Mouse (Mus musculus) midbrain, embryonic 14.5 days (tissue): ENCODE results near the gene Slc38a9. TPM values are rescaled to one million over a fixed set of nuclear protein-coding genes. Genes with fewer than 3 reads are reported as not detected.

Source experiments
- ATAC-seq: fragments of 200-750 bp; cut with Nextera tagmentation; 2 replicates; pipeline ENCODE4 v1.8.0; 2017; ENCODE audit warnings: moderate number of reproducible peaks, moderate library complexity; ENCODE audit not compliant: low FRiP score, low TSS enrichment
- DNase-seq: peaks from one replicate; pipeline ENCODE4 v3.0.0-alpha.2; 2015
- H3K27ac ChIP-seq: fragments of 300-500 bp; sonication (generic); replicated peaks from 2 replicates; pipeline ENCODE4 v1.5.1; 2014; ENCODE audit warnings: mild to moderate bottlenecking, low read depth, low read length, moderate library complexity
- H3K27me3 ChIP-seq: fragments of 300-500 bp; sonication (generic); 2 replicates; pipeline ENCODE4 v1.6.1; 2014; ENCODE audit warnings: low read length, control low read depth, mixed read lengths; ENCODE audit not compliant: control insufficient read depth, insufficient read depth
- H3K36me3 ChIP-seq: fragments of 300-500 bp; sonication (generic); 2 replicates; pipeline ENCODE4 v1.6.1; 2014; ENCODE audit warnings: low read length, control low read depth; ENCODE audit not compliant: control insufficient read depth, insufficient read depth
- H3K4me1 ChIP-seq: fragments of 300-500 bp; sonication (generic); 2 replicates; pipeline ENCODE4 v1.6.1; 2014; ENCODE audit warnings: mild to moderate bottlenecking, antibody characterized with exemption, low read length, control low read depth; ENCODE audit not compliant: control insufficient read depth, insufficient read depth
- H3K4me2 ChIP-seq: fragments of 300-500 bp; sonication (generic); 2 replicates; pipeline ENCODE4 v1.6.1; 2014; ENCODE audit warnings: mild to moderate bottlenecking, low read length, moderate library complexity
- H3K4me3 ChIP-seq: fragments of 300-500 bp; sonication (generic); replicated peaks from 2 replicates; pipeline ENCODE4 v1.5.1; 2014; ENCODE audit warnings: low read depth, low read length
- H3K9ac ChIP-seq: fragments of 300-500 bp; sonication (generic); replicated peaks from 2 replicates; pipeline ENCODE4 v1.6.1; 2014; ENCODE audit warnings: mild to moderate bottlenecking, low read length, moderate library complexity
- H3K9me3 ChIP-seq: fragments of 300-500 bp; sonication (generic); 2 replicates; pipeline ENCODE4 v1.6.1; 2016; ENCODE audit warnings: low read length, control low read depth, mixed read lengths; ENCODE audit not compliant: control insufficient read depth
- WGBS: fragments of 180-500 bp; shearing (Covaris S2); extraction: QIAGEN DNeasy Blood & Tissue Kit; methylation state at CpG from one replicate; pipeline ENCODE4 v1.1.7; 2014; 5-methylcytosine and 5-hydroxymethylcytosine counted together
- polyA plus RNA-seq: library from polyadenylated mRNA; unstranded; fragments of >200 nt; fragmentation: Nextera tagmentation; extraction: Ambion mirVana; gene quantifications from 2 replicates; pipeline ENCODE4 v1.2.1, GENCODE M21; 2014

Slc38a9 gene
- polyA plus RNA-seq, 1 experiment from 2014 or later, result 24.4 TPM

DNA sequence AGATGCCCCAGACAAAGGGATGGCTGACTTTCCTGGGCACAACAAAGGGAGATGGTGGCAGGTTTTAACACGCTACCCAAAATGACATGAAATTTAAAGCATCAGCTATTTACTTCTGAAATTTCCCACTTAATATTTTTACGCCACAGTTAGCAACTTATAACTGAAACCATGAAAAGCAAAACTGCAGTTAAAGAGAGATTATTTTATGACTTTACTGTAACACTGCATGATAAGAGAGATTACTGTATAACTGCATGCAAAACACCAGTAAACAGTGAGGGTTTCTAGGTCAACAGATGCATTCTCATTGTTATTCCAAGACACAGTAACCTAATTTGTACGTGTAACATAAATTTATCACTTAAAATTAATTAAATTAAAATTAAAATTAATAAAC lies 15.6 kb upstream of the Slc38a9 start:
- ATAC-seq (no peak), DNase-seq (no peak)
- no peak overlapping the region for H3K4me3 ChIP-seq
- H3K4me1 ChIP-seq, result no peaks in the 10 kb centered on the region
- no peaks in the 10 kb centered on the region for H3K36me3 ChIP-seq
- 85% methylated on average over 3 of the region's 3 CpGs for WGBS
- H3K9me3 ChIP-seq, result no peaks in the 10 kb centered on the region
- no peak overlapping the region for H3K4me2 ChIP-seq
- no peak overlapping the region for H3K9ac ChIP-seq
- H3K27ac ChIP-seq, result no peak overlapping the region
- H3K27me3 ChIP-seq, result no peaks in the 10 kb centered on the region

DNA sequence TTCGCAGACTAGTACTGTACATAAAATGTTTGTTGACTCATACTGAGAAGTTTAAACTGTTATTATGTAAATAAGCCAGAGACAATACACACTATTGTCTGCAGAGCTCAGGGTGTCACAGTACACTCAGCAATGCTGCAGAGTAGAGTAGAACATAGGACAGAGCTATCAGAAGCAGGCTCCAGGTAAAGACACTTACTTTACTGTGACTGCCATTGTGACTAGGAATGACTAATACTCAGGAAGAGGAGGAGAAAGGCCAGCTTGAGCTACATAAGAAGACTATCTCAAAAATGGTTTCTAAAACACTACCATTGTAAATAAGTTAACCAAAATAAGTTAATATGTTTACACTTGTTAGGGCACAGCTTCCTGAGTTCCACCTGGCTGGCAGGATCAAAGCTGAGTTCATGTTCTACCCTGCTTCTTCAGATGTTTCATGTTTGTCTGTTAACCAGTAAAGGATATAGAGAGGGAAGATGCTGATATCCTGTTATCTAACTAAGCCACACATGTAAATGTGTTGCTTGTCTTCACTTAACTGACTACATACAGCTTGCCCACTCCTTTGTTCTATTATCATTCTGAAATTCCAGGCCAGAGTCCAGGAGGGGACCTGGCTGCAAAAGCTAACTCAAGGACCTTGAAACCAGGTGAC lies 14.9 kb upstream of the Slc38a9 start:
- no peaks in the 10 kb centered on the region for H3K27me3 ChIP-seq
- no peak overlapping the region for H3K4me2 ChIP-seq
- DNase-seq (no peak), ATAC-seq (no peak)
- no peak overlapping the region for H3K27ac ChIP-seq
- no peak overlapping the region for H3K9ac ChIP-seq
- 80% methylated on average over 1 of the region's 1 CpGs for WGBS
- H3K4me1 ChIP-seq, result no peaks in the 10 kb centered on the region
- H3K4me3 ChIP-seq, result no peak overlapping the region
- H3K36me3 ChIP-seq, result no peaks in the 10 kb centered on the region
- no peaks in the 10 kb centered on the region for H3K9me3 ChIP-seq

DNA sequence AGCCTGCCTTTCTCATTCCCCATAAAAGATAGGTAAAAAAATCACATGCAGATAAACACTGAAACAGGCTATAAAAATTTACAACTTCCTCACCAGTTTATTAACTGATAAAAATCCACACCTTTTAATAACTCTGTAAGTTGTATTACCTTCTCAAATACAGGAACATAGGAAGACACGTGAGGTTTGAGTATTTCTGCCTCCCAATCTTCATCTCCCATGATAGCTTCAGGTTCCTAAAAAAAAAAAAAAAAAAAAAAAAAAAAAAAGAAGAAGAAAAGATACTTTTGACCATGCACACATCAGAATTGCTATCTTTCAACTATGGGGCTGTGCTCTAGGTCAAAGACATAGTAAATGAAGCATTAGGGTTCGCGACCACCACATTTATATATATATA lies 9.4 kb upstream of the Slc38a9 start:
- no peak overlapping the region for H3K9ac ChIP-seq
- H3K36me3 ChIP-seq, result no peaks in the 10 kb centered on the region
- no peaks in the 10 kb centered on the region for H3K27me3 ChIP-seq
- H3K4me2 ChIP-seq, result no peak overlapping the region
- no peaks in the 10 kb centered on the region for H3K4me1 ChIP-seq
- 90% methylated on average over 3 of the region's 3 CpGs for WGBS
- ATAC-seq, result no peak
- H3K27ac ChIP-seq, result no peak overlapping the region
- H3K4me3 ChIP-seq, result no peak overlapping the region
- DNase-seq, result no peak
- H3K9me3 ChIP-seq, result peaks cover 10% of the 10 kb centered on the region

DNA sequence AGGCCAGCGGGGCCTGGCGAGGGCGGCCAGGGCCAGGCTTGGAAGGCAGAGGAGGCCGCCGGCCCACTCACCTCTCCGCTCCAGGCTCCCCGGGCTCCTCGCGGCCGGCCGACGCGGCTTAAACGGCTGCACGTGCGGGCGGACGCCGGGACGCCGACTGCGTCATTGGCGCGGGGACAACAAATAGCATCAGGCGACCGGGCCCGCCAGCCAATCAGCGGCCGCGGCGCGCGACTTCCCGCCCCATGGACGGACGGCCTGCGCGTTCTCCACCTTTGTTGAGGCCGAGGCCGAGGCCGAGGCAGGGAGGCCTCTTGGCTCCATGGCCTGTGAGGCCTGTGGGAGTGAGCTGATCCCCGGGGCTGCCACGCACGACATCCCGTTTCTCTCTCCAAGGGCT lies 8.3 kb upstream of the Slc38a9 start, which contains the start of gene Ddx4:
TSS of gene Ddx4 (minus strand) at position 271 of the 400 bp plus-strand sequence.
- H3K36me3 ChIP-seq, result no peaks in the 10 kb centered on the region
- H3K27me3 ChIP-seq, result no peaks in the 10 kb centered on the region
- H3K9ac ChIP-seq, result no peak within 1 kb of the TSS
- no peak within 1 kb of the TSS for H3K27ac ChIP-seq
- H3K4me2 ChIP-seq, result no peak within 1 kb of the TSS
- H3K4me1 ChIP-seq, result no peaks in the 10 kb centered on the region
- peaks cover 10% of the 10 kb centered on the region for H3K9me3 ChIP-seq
- no peak within 1 kb of the TSS for H3K4me3 ChIP-seq
- DNase-seq (no peak), ATAC-seq (no peak)
- 71% methylated on average over 45 of the region's 45 CpGs for WGBS

DNA sequence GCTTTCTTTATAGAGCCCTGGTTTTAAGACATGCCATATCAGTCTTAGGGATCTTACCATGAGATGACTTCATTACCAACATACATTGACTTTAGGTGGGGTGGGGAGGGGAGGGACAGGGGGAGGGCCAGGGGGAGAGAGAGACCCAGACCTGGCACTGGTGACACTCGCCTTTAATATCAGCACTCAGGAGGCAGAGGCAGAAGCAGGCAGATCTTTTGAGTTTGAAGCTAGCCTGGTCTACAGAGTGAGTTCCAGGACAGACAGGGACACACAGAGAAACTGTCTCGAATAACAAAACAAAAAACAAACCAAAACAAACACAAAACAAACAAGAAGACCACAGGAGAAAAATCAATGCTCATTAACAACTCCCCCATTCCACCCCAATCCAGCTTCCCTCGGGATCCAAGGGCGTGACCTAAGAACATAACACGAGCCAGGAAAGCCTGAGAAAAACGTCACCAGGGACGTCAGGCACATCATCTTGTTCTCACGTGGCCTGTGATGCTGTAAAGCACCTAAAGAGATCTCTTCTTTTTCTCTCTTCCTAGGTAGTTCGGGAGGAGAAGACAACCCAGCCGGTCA lies 471 bp upstream of the Slc38a9 start:
- Histone ChIP-seq H3K27ac (no peak overlapping the region), H3K27me3 (no peaks in the 10 kb centered on the region), H3K36me3 (no peaks in the 10 kb centered on the region), H3K9me3 (no peaks in the 10 kb centered on the region), H3K4me3 (peak overlapping the region; percentile 83), H3K9ac (no peak overlapping the region; the same call in 1 of the 2 replicates), H3K4me1 (peaks cover 9% of the 10 kb centered on the region), H3K4me2 (peak overlapping the region; percentile 81)
- 3% methylated on average over 10 of the region's 10 CpGs for WGBS
- ATAC-seq (peak; percentile 25), DNase-seq (no peak)

DNA sequence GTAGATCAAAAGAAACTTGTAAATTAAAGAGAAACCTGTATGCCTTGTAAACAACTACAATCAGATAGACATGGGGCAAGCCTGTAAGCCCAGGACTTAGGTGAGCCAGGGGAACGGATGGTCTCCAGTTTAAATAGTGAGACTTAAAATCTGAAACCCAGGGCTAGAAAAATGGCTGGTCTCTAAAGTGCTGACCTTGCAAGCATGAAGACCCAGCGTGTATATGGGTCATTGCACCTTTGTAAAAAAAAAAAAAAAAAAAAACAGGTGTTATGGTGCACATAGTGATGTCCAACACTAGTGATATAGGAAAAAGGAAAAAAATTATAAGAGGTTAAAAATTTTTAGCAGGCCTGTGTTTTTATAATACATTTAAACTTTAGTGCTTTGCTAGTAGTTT lies 1.1 kb downstream of the Slc38a9 start:
- DNase-seq (no peak), ATAC-seq (no peak)
- H3K9ac ChIP-seq, result no peak overlapping the region
- H3K9me3 ChIP-seq, result no peaks in the 10 kb centered on the region
- peak overlapping the region; percentile 83; the same call in 1 of the 2 replicates for H3K4me3 ChIP-seq
- WGBS, result 79% methylated on average over 2 of the region's 2 CpGs
- H3K27me3 ChIP-seq, result no peaks in the 10 kb centered on the region
- H3K36me3 ChIP-seq, result no peaks in the 10 kb centered on the region
- H3K4me1 ChIP-seq, result peaks cover 9% of the 10 kb centered on the region
- no peak overlapping the region for H3K27ac ChIP-seq
- H3K4me2 ChIP-seq, result peak overlapping the region; percentile 81

DNA sequence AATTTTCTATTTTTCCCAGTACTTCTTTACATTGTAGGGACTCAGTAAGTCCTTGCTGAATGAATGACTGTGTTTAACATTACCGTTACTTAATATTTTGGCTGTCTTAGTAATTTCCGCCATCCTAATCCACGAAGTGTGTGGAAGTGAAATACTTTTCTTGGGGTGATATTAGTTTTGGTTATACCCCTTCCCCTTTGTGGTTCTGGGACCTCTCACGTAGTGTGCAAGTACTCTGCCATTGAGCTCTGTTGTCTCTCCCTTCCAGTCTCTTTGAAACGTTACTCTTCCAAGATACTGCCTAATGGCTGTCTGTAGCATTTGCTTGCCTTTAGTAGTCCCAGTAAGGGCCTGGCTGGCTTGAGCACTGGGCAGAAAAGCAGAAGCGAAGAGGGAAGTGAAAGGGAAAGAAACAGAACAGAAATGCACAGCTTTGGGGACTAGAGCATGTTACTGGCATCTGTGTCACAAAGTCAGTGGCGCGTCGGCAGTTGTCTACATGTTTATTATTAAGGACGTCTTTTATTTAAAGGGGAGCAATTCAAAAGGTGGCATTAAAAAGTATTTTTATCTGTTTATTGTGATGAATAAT lies 6.0 kb downstream of the Slc38a9 start:
- H3K4me3 ChIP-seq, result no peak overlapping the region
- H3K4me2 ChIP-seq, result no peak overlapping the region
- no peak for ATAC-seq

DNA sequence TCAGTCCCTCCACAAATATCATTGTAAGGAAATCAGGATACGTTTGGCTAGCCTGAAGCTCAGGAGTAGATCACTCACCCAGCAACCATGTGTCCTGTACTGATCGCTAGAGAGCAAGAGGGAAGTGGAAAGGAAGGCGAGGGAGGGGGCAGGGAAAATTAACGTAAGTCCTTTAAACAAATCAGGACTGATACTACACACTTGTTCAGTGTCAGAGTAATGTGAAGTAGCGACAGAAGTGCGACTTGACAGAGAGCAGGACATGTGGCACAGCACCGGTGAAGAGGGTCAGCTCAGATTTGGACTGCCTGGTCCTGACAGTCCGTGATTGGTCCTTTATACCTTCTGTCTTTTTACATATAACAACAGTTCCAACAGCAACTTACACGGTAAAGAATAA lies 6.7 kb downstream of the Slc38a9 start:
- peaks cover 21% of the 10 kb centered on the region for H3K36me3 ChIP-seq
- H3K4me1 ChIP-seq, result 0 out of 2 replicates have a peak, but pooled peaks cover under 1% of the 10 kb centered on the region
- no peak for DNase-seq
- no peak overlapping the region for H3K4me2 ChIP-seq
- H3K9ac ChIP-seq, result no peak overlapping the region
- 86% methylated on average over 9 of the region's 9 CpGs for WGBS
- no peak overlapping the region for H3K4me3 ChIP-seq
- no peak overlapping the region for H3K27ac ChIP-seq
- H3K9me3 ChIP-seq, result no peaks in the 10 kb centered on the region
- no peak for ATAC-seq
- H3K27me3 ChIP-seq, result no peaks in the 10 kb centered on the region

More for the DNA sequence above, 6.0 kb downstream of the Slc38a9 start:
- WGBS, result 91% methylated on average over 10 of the region's 10 CpGs
- H3K36me3 ChIP-seq, result peaks cover 16% of the 10 kb centered on the region
- peaks cover 5% of the 10 kb centered on the region for H3K4me1 ChIP-seq
- H3K9ac ChIP-seq, result no peak overlapping the region
- no peak overlapping the region for H3K27ac ChIP-seq
- DNase-seq, result no peak
- no peaks in the 10 kb centered on the region for H3K9me3 ChIP-seq
- no peaks in the 10 kb centered on the region for H3K27me3 ChIP-seq

DNA sequence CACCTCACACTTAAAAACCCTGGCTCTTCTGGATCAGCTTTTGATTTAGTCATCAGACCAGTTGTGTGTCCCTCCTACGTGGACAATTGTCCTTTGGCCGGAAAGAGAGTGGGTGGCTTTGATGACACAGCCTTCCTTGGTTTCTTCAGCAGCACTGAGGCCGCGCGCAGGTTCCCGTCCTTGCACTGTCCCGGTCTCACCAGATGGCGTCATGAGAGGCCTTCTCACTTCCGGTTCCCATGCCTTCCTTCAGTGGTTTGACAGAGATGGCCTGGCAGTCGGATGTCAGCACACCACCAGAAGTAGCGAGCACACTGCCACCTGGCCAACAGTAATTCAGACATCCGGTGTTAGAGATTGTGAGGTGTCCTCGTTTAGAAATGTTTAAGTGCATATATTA lies 11.2 kb downstream of the Slc38a9 start:
- 74% methylated on average over 13 of the region's 13 CpGs for whole genome bisulfite sequencing

More for the DNA sequence above, 11.2 kb downstream of the Slc38a9 start:
- no peak for DNase-seq
- ATAC-seq, result no peak
- Histone ChIP-seq H3K4me3 (no peak overlapping the region), H3K36me3 (peaks cover 21% of the 10 kb centered on the region), H3K27ac (no peak overlapping the region), H3K27me3 (no peaks in the 10 kb centered on the region), H3K9me3 (no peaks in the 10 kb centered on the region), H3K4me2 (no peak overlapping the region), H3K9ac (no peak overlapping the region), H3K4me1 (no peaks in the 10 kb centered on the region)
